Mouse (Mus musculus) thymus, postnatal 4 days (tissue): ENCODE data around the gene Rd3l.

ENCODE experiments used
- DNase-seq: peaks from one replicate; pipeline ENCODE4 v3.0.0; 2021

Gene Rd3l

GRCm38 (mm10) chr12:111980887-111981367, at the start of gene Rd3l:
Gene Rd3l, minus strand, starts transcription at chr12:111981317.
- DNase-seq: no peak

GRCm38 (mm10) chr12:112027408-112027807, 46.3 kb upstream of the Rd3l start:
- no peak for DNase-seq

GRCm38 (mm10) chr12:112025907-112026645, 45.0 kb upstream of the Rd3l start:
- no peak for DNase-seq

GRCm38 (mm10) chr12:112025457-112025856, 44.3 kb upstream of the Rd3l start:
- no peak for DNase-seq

GRCm38 (mm10) chr12:112024581-112025310, 43.6 kb upstream of the Rd3l start:
- DNase-seq: no peak

- DNase-seq: no peak
These were observed 42.2 kb upstream of the Rd3l start for GRCm38 (mm10) chr12:112023306-112023705.

GRCm38 (mm10) chr12:112016346-112016745, 35.2 kb upstream of the Rd3l start:
- DNase-seq: no peak

- DNase-seq: no peak
These were observed 32.2 kb upstream of the Rd3l start for GRCm38 (mm10) chr12:112013271-112013801.

GRCm38 (mm10) chr12:112012511-112013270, 31.6 kb upstream of the Rd3l start:
- DNase-seq: peak; percentile 42

- DNase-seq: peak; percentile 82
These were observed 20.1 kb upstream of the Rd3l start for GRCm38 (mm10) chr12:112001223-112001622.

GRCm38 (mm10) chr12:111999735-112000134, 18.6 kb upstream of the Rd3l start:
- DNase-seq: no peak

- DNase-seq: no peak
These were observed 14.0 kb upstream of the Rd3l start for GRCm38 (mm10) chr12:111995161-111995560.

- DNase-seq: no peak
These were observed 11.5 kb upstream of the Rd3l start for GRCm38 (mm10) chr12:111992626-111993025.

- no peak for DNase-seq
These were observed 5.6 kb upstream of the Rd3l start for GRCm38 (mm10) chr12:111986756-111987155.

- no peak for DNase-seq
These were observed 2.0 kb upstream of the Rd3l start for GRCm38 (mm10) chr12:111983165-111983564.

GRCm38 (mm10) chr12:111981831-111982230, 714 bp upstream of the Rd3l start:
- DNase-seq: no peak

- no peak for DNase-seq
These were observed 2.8 kb downstream of the Rd3l start for GRCm38 (mm10) chr12:111978274-111978673.

GRCm38 (mm10) chr12:111977138-111977537, 4.0 kb downstream of the Rd3l start:
- DNase-seq: no peak

GRCm38 (mm10) chr12:111974578-111974977, 6.5 kb downstream of the Rd3l start:
- DNase-seq: no peak

GRCm38 (mm10) chr12:111972504-111972903, 8.6 kb downstream of the Rd3l start:
- DNase-seq: no peak

- DNase-seq: no peak
These were observed 9.9 kb downstream of the Rd3l start, which contains the start of gene Tdrd9 for GRCm38 (mm10) chr12:111971231-111971686. Gene Tdrd9, plus strand, starts transcription at chr12:111971559.

- no peak for DNase-seq
These were observed 11.0 kb downstream of the Rd3l start for GRCm38 (mm10) chr12:111970085-111970484.

GRCm38 (mm10) chr12:111966683-111967173, 14.4 kb downstream of the Rd3l start, which contains the start of gene Atp5mpl:
Gene Atp5mpl, minus strand, starts transcription at chr12:111966977.
- peak; percentile 98 for DNase-seq
